Mouse (Mus musculus): Measurements from ENCODE around the gene Racgap1.

Racgap1 gene

DNA sequence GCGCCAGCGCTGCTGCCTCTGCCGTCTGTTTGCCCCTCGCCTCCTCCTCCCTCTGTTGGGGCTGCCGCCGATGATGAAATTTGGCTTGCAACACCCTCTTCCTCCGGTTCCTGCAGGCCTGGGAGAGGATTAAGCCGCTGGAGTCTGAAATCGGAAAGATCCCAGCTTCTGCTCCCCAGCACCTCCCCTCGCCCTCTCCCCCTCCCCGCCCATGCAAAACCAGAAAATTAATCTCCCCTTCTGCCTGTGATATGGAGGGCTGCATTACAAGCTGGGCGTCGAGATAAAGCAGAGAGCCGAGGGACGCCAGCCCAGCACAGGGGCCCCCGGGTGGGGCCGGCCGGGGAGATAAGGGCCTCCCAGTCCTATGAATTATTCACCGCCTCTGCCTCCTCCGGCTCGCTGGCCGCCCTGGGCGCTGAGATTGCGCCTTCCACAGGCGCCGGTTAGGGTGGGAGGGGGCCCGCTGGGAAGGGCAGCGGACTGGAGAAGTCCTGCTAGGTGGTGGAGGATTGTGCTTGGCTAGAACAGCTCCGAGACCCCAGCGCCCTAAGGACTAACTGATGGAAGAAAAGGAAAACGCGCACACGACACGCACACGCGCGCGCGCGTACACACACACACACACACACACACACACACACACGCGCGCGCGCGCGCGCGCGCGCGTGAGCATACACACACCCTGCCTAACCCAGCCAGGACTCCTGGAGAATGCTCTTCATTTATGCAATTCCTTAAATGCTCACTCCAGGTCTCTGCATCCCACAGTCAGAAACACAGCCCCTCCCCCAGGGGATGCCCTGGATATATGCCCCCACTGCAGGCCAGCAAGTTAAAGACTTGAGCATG is 13.4 kb upstream of the Racgap1 start:
- DNase-seq (ENCODE audit: low spot score), result peak; percentile 84

DNA sequence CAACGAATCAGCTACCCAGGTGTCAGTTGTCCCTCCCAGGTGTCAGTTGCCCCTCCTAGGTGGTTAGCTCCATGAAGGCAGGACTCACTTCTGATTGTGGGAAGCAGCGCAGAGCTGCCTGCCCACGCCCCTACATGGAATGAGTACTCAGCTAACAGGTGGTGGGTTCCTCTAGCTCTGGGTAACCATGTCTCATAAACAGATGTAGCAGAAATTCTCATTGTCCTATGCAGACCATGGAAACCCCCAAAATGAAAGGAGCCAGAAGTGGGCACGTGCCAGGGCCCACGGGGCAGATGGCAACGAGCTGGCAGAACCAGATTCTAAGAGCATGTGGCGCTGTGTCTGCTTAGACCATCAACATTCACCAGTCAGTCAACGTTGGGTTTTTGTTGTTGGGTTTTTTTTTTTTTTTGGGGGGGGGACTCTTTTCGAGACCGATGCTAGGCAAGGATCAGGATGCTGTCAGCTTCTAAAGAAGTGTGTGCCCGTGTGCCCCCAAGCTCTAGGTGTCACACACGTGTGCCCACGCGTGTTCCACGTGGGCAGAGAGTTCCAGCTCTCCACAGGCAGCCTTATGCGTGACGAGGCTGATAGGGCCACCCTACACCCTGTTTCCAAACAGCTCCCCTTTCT is 12.6 kb upstream of the Racgap1 start:
- DNase-seq (ENCODE audit: low spot score), result no peak

DNA sequence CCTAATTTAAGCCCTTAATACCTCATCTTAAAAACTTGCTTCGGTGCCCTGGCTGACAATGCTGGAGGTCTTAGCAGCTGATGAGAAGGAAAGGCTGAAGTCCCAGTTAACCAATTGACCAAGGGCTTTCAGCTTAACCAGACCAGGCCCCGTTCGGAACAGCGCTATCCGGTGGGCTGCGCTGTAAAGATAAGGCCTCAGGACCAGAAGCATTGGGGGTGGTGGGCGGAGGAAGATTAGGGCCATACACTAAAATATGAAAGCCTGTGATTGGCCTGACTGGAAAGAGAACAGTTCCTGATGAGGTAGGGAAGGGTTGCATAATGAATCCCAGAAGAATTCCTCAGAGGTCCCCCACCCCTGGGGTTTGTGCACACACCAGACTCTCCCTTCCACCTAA is 10.9 kb upstream of the Racgap1 start:
- DNase-seq (ENCODE audit: low spot score), result no peak

DNA sequence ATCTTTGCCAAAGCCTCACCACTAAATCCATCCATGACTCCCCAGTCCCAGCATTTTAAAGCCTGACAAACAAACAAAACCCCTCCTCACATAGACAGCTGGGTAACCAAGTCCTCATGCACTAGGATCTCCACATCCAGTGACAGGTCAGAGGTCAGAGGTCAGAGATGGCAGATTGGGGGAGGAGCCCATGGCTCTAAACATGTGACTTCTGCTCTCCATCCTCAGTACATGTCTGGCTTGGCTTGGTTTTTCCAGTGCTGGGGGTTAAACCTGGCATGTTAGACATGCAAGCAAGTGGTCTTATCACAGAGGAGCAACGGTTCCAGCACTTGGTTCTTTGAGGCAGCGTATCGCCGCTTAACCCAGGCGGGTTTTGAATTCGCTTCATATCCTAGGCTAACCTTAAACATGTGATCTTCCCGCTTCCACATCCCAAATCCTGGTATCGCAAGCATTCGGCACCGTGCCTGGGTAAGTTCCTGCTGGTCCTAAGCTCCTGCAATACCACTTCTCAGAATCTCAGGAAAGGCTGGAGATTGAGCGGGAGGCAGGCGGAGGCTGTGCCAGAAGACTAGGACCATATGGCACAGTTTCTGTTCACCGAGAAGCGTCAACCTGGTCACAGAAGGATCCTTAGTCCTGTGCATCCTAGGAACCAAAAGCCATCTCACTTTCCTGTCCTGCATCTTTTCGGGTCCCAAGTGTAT is 9.8 kb upstream of the Racgap1 start:
- no peak for DNase-seq (ENCODE audit: low spot score)

DNA sequence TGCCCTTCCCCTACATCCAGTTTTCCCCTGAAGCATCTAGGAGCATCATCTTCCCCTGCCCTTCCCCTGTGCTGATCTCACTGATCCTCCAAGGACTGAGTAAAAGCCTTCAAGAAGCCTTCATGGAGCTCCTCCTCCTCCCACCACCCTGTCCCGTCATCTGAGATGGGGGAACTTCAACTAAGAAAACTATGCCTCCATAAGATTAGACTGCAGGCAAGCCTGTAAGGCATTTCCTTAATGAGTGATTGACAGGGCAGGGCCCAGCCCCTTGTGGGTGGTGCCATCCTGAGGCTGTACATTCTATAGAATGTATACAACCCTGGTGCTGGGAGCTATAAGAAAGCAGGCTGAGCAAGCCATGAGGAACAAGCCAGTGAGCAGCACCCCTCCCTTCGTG is 7.0 kb upstream of the Racgap1 start:
- DNase-seq (ENCODE audit: low spot score), result no peak

DNA sequence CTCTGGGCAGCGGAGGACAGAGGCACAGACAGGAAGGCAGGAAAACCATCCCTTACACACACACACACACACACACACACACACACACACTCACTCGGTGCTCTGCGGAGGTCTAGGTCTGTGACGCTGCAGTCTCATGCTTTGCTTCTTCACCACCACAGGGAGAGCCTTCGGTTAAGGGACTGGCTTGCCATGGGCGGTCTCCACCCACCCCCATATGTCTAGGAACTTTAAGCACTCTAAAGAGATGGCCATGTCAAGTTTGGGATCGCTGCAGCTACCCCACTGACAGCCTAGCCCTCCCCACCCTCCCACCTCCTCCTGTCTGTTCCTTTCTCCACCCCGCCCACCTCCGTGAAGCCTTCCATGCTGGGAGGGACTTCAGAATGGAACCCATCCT is 4.5 kb upstream of the Racgap1 start:
- DNase-seq (ENCODE audit: low spot score), result no peak

DNA sequence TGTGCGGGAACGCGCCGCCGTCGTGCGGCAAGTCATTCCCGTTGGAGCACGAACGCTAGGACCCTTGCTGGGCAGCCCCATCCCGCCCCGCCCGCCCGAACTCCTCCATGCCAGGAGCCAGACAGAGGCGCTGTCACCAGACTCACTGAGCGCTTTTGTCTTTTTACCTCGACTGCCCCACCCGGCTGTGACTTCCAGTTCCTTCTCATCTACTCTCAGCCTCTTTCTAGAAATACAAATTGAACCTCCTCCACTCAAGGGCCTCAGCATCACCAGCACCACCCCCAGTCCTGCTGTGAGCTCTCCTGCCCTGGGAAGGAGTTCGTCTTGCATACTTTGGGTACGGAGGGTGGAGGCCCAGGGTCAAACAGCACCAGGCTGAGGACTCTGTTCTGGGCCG is 2.4 kb upstream of the Racgap1 start:
- no peak for DNase-seq (ENCODE audit: low spot score)

DNA sequence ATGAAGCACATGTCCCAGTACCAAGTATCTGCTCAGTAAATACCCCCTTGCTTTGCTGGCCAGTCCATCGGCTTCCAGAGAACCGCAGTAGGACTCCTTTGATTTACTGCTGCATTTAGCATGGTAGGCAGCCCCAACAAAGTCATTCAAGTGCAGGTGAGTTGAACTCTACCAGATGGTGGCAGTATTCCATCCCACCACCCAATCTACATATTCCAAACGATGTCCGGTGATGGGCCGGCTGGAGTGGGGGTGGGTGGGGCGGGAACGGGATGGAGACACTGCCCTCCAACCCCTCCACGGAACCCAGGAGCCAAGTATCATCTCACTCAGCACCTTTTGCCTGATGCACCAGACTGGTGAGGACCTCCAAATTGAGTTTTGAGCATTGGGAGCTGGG is 1.8 kb upstream of the Racgap1 start:
- DNase-seq (ENCODE audit: low spot score), result no peak

DNA sequence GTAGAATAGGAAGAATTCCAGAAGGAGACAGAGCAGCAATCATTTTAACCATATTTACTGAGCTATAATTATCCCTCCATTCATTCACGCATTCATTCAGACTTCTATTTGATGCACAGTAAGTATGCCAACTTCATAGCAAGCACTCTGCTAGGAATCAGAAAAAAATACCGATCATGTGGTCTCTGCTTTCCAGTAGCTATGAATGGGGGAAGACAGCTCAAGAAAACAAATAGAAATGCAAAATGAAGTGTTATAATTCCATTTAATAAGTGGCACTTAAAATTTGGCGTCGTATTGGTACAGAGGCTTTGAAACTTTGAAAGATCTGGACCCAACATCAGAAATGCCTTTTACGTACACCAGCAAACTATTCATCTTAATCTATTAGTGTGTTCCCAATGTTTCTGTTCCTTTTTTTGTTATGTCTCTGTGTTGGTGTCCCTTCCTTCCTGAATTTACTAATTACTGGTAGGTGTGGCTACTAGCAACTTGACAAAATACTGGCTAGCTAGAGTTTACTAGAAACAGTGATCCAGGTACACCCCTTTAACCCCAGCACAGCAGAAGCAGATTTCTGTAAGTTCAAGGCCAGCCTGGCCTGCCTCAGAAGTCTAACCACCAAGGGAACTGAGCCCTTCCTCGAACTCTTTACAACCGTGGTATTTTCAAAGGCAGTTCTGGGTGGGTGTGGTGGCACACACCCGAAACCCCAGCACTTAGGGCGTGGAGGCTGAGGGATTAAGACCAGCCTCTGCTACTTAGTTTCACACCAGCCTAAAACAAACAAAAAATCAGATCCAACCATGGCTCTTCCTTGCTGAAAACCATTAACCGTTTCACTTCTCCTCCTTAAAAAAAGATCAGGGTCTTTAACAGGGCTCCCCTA is 772 bp upstream of the Racgap1 start:
- no peak for DNase-seq (ENCODE audit: low spot score)

DNA sequence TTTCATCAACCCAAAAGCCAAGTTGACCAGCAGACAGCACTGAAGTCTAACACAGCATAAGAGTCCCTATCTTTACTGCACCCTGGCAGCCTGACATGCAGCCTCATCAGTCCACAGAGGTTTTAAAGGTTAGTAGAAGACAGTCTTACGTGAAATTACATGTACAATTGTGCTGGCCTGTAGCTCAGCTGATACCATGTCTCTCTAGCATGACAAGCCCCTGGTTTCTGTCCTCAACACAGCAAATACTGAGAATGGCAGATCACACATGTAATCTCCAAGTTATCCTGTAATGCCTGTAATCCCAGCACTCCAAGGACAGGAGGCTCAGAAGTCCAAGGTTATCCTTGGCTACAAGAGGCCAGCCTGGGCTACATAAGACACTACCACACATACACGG is 1.2 kb downstream of the Racgap1 start:
- DNase-seq (ENCODE audit: low spot score), result no peak

DNA sequence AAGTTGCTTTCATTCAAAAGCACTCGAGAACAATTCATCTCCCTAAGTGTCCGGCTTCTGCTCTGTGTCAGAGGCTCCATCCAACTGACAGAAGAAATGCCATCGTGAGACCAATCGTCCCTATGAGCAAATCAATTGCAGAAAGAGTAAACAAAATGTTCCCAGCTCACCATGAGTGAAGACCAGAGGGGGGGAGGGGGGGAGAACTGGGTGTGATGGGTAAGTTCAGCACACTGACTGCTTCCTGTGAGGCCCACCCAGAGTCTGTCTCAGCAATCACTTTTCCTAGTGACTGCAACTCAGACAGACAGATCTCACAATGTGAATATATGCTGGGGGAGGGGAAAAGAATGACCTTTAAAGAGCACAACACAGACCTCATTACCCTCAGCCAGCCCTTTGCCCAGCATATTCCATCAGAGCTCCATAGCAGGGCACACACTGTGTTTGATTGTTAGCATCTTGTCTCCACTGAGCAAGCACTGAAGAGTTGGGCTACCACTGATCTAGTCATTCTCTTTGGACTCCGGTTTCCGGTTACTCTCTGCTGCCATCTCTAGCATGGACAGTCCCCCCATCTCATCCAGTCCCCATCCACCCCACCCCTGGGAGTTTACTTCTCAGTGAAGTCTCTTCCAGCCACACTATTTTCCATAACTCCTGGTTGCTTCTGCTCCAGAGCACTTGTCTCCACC is 2.2 kb downstream of the Racgap1 start:
- peak; percentile 47 for DNase-seq (ENCODE audit: low spot score)

DNA sequence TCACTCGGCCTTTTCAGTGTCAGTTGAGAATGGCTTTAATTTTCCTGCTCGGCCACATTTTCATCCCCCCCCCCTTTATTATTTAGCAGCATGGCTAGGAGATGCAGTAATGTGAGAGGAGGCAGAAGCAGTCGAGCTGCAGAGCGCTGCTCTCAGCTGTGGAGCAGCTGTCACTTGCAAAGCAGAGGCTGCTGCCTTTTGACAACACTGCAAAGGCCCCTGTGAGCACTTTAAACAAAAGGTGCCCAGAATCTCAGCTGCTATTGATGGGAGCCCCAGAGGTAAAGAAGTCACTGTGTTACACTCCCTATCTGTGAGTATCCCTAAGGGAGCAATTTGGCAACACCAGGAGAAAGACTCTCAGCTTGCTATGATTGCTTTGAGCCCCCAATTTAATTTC is 3.1 kb downstream of the Racgap1 start:
- no peak for DNase-seq (ENCODE audit: low spot score)

DNA sequence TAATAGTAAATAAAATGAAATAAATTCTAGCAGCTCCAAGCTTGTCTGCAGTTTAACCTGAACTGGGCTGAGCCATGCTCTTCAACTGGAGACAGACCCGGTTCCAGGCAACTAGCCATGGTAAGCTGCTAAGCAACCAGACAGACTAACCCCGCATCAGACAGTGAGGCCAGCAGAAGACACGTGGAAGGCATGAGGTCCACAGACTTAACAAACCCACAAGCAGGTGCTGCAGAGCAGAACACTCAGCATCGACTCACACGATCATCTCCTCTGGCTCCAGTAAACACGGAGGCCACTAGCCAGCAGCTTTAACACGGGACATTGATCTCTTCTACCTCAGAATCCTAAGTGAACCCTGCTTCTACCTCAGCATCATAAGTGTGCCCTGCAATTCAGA is 6.7 kb downstream of the Racgap1 start:
- DNase-seq (ENCODE audit: low spot score), result peak; percentile 29

DNA sequence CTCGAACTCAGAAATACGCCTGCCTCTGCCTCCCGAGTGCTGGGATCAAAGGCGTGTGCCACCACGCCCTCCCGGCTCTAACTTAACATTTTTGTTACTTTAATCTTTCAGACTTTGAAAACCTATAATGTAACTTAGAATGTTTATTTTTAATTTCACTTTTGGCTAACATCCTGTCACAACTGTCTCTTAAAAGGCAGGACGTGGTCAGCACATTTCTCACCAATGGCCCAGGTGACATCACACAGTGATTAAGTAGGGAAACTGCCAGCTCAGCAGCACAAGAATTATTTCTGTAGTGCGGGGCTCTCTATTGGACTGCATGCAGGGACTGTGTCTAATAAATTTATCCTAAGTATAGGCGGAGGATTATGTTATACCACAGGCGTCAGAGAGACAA is 7.6 kb downstream of the Racgap1 start:
- DNase-seq (ENCODE audit: low spot score), result no peak

DNA sequence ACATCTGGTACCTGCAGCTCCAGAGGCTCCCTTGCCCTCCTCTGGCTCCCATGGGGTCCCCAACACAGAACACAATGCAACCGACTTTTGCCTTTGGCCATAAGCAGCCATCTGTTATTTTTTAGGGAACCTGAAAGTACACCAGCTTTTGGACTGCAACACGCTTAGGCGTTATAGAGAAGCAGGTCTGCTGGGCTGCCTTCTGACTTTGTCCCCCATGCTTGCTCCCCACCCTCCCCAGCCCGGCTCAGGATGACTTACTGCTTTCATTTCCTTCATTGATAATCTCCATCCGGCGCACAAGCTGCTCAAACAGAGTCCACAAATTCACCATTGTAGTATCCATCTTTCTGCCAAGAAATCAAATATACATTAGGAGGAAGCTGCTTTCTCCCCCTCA is 8.8 kb downstream of the Racgap1 start:
- no peak for DNase-seq (ENCODE audit: low spot score)

DNA sequence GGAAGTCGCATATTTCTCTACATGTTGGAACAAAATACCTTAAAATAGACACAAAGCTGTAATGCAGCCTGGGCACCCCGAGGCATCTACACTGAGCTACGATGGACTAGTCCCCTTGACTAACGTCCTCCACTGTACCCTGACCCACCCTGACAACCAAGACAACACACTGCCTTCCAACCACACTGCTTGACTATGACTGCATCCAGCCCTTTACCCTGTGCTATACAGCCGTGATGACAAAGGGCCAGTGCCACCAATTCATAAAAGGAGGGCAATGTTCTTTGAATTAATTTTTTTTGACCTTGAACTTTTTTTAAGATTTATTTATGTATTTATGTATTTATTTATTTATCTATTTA is 13.4 kb downstream of the Racgap1 start:
- no peak for DNase-seq (ENCODE audit: low spot score)

DNA sequence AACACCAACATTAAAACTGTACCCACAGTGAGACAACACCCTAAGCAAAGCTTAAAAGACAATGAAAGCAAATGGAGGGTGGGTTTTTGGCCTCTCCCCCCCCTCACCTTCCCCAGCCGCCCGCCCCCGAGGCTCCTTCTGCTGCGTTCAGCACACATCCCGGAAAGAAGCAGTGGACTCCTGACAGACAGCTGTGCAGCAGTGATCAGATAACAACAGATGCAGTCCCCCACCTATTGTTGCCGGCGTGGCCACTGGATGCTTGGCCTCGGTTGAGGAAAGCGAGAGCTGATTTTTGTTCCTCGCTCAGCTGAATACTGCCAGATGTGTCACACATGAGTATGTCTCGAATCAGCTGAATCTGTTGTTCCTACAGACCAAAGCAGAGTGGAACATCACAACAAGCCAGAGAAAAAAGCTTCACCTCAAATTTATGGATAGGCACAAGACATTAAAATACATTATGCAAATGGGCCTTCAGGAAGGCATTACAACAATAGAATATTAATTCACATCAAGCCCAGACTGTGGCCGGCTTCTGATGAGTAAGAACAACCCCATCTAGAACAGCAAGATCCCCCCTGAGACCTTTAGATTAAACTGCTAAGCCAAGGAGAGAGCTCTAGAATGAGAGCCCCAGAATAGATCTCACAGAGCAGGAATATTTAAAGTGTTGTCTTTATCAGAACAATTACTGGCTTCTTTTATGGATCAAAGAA is 13.9 kb downstream of the Racgap1 start:
- no peak for DNase-seq (ENCODE audit: low spot score)

DNA sequence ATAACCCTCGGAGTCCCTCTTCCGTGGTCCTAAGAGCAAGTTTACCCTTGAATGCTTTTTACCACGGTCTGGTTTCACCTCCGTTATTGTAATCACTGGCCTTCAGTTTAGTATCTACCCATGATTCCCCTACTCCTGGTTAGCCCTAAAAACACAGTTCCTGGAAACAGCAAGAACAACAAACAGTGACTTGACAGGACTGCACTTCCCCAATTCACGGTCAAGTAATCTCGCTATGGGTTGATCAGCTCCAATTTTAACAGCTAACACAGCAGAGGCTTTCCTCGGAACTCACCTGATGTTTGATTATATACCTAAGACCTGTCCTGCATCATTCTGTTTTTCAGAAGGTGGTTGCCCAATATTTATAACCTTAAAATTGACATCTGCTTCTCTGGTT is 16.8 kb downstream of the Racgap1 start:
- no peak for DNase-seq (ENCODE audit: low spot score)

DNA sequence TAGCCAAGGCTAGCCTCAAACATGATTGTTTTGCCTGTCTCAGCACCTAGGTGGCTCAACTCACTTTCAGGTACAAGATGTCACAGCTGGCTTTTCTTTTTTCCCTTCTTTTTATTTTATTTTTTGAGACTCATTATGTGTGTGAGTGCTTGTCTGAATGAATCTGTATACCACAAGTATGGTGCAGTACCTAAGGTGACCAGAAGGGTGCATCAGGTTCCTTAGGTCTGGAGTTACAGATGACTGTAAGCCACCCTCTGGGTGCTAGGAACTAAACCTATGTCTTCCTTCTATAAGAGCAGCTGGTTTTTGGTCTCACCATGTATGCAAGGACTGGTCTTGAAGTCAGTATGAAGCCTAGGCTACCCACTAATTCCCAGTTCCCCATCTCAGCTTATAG is 19.8 kb downstream of the Racgap1 start:
- no peak for DNase-seq (ENCODE audit: low spot score)

DNA sequence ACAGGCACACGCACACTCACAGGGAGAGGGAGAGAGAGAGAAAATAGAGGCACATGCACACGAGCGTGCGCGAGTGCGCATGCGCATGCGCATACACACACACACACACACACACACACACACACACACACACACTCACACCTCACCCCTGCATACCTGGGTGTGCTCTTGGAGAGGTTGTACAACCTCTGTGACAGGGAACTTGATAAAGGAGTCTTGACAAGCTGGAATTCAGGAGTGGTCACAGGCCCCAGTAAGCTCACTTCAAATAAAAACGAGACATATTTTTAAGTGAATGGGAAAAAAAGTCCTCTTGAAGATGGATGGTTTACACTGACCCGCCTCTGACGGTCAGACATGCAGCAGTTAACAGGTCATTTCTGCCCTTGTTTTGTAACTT is 29.4 kb downstream of the Racgap1 start:
- DNase-seq (ENCODE audit: low spot score), result no peak

DNA sequence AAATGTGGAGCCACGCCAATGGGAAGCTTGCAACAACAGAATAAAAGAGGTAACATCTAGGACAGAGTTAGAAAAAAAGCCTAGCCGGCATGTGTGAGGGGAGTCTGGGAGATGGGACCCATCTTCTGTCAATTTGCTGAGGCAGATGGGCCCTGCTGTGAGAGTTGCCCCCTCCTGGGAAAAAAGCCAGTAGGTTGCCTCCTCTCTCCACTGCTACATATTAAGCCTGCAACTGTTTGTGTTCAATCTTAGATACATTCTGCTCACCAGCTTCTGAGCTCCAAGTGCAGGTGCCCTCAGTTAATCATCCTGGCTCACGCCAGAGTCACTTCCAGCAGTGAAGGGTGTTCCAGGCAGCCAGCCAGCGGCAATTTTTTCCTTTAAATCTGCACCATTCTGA is 31.6 kb downstream of the Racgap1 start:
- DNase-seq (ENCODE audit: low spot score), result no peak

All from adipocyte (in vitro differentiated cells).